Mouse (Mus musculus) liver, embryonic 14.5 days (tissue): ENCODE results near the gene Cd72. TPM values are rescaled to one million over a fixed set of nuclear protein-coding genes. Genes with fewer than 3 reads are reported as not detected.

Experiments used
- ATAC-seq: fragments of 200-750 bp; cut with Nextera tagmentation; 2 replicates; pipeline ENCODE4 v1.8.0; 2017; ENCODE audit warnings: moderate number of reproducible peaks, mild to moderate bottlenecking, moderate library complexity; ENCODE audit not compliant: insufficient read depth
- DNase-seq, 3 experiments: peaks; one replicate each; pipeline ENCODE4 v3.0.0-alpha.2; 2012 to 2013; ENCODE audit warnings: low read depth in 3 of 3, low spot score in 3 of 3
- H3K27ac ChIP-seq: fragments of 300-500 bp; sonication (generic); 2 replicates; pipeline ENCODE4 v1.5.1; 2014; ENCODE audit warnings: moderate library complexity, mild to moderate bottlenecking, control low read depth, inconsistent platforms
- H3K27me3 ChIP-seq: fragments of 300-500 bp; sonication (generic); 2 replicates; pipeline ENCODE4 v1.6.1; 2014; ENCODE audit warnings: mild to moderate bottlenecking, low read length, moderate library complexity; ENCODE audit not compliant: control insufficient read depth, insufficient read depth
- H3K36me3 ChIP-seq: fragments of 300-500 bp; sonication (generic); replicated peaks from 2 replicates; pipeline ENCODE4 v1.6.1; 2014; ENCODE audit warnings: low read depth; ENCODE audit not compliant: control insufficient read depth, insufficient read depth
- H3K4me1 ChIP-seq, 2 experiments: fragments of 200-500 bp in 1 of 2; fragments of 300-500 bp in 1 of 2; sonication (generic) in 1 of 2; replicated peaks; 2 replicates each; pipeline ENCODE4 v1.6.1; 2012 to 2014; ENCODE audit warnings: antibody characterized with exemption in 1 of 2, inconsistent platforms in 1 of 2, low read length in 1 of 2; ENCODE audit not compliant: control insufficient read depth in 2 of 2, insufficient read depth in 2 of 2
- H3K4me2 ChIP-seq: fragments of 300-500 bp; sonication (generic); 2 replicates; pipeline ENCODE4 v1.6.1; 2014; ENCODE audit warnings: low read depth, mild to moderate bottlenecking, control low read depth, moderate library complexity
- H3K4me3 ChIP-seq, 2 experiments: fragments of 200-500 bp in 1 of 2; fragments of 300-500 bp in 1 of 2; sonication (generic) in 1 of 2; 2 replicates each; pipeline ENCODE4 v1.5.1; 2012 to 2014; ENCODE audit warnings: low read depth in 2 of 2, low read length in 2 of 2, mild to moderate bottlenecking in 2 of 2, control low read depth in 1 of 2, inconsistent platforms in 1 of 2, moderate library complexity in 1 of 2; ENCODE audit not compliant: insufficient read depth in 1 of 2
- H3K9ac ChIP-seq: fragments of 300-500 bp; sonication (generic); replicated peaks from 2 replicates; pipeline ENCODE4 v1.6.1; 2014; ENCODE audit warnings: mild to moderate bottlenecking, control low read depth, moderate library complexity
- H3K9me3 ChIP-seq: fragments of 300-500 bp; sonication (generic); 2 replicates; pipeline ENCODE4 v1.6.1; 2016; ENCODE audit warnings: low read length, mixed read lengths; ENCODE audit not compliant: control insufficient read depth
- CTCF ChIP-seq: IDR thresholded peaks from 2 replicates; pipeline ENCODE4 v1.5.1; 2016; ENCODE audit warnings: antibody characterized with exemption, low read depth, control low read depth
- EP300 ChIP-seq: IDR thresholded peaks from 2 replicates; pipeline ENCODE4 v1.6.1; 2016; ENCODE audit warnings: antibody characterized with exemption, low read depth
- WGBS: fragments of 180-500 bp; shearing (Covaris S2); extraction: QIAGEN DNeasy Blood & Tissue Kit; methylation state at CpG from one replicate; pipeline ENCODE4 v1.1.7; 2014; ENCODE audit not compliant: insufficient replicate concordance; 5-methylcytosine and 5-hydroxymethylcytosine counted together
- polyA plus RNA-seq, 2 experiments: library from polyadenylated mRNA; depleted of rRNA in 1 of 2; stranded (reverse) in 1 of 2; unstranded in 1 of 2; fragments of >200 nt; fragmentation: Nextera tagmentation in 1 of 2; extraction: Ambion mirVana in 1 of 2; gene quantifications; 2 replicates each; pipeline versions ENCODE4 v1.2.1 to v1.2.3; 2012 to 2014

The Cd72 gene
- polyA plus RNA-seq, 2 experiments = 0.31 to 0.74 TPM

DNA sequence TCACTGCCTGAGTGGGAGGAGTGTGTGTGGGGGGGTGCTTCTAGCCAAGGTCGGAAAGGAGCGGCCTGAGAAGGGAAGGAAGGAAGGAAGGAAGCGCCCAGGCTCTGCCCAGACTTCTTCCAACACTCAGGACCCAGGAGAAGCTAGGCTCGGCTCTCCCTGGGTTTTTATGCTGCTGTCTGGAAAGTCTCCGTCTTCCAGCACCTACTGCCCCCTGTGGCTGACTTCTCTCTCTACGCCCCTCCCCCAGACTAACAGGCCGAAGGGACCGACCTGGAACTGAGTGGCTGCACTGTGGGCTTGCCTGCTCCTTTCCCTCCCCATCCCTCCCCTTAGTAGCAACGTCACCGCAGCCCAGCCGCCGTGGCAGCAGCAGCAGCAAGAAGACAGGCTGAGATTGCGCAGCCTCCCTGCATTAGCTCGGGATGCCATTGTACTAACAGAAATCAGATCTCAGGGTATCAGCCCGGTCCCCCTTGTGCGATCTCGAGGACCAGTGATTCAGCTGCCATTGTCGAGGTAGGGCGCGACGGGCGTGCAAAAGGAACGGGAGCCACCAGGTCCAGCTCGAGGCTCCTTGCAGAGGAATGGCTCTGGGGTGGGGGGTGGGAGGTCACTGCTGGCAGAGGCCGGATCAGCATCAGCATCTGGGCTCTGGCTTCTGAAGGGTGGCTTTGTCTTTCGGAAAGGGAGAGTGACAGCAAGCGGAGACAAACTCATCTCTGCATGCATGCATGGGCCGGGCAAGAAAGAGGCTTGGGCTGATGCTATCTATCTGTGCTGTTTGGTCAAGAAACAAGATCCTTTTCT lies 48.1 kb downstream of the Cd72 start:
- H3K4me2 ChIP-seq = peak overlapping the region; percentile 23; the same call in 1 of the 2 replicates
- WGBS = 8% methylated on average over 28 of the region's 28 CpGs
- H3K9me3 ChIP-seq = no peaks in the 10 kb centered on the region
- H3K4me3 ChIP-seq = peak overlapping the region in 1 of 2 experiments; percentile 22; a peak in 2 of 4 replicates
- TF ChIP-seq EP300 (no peak), CTCF (peak; percentile 32)
- H3K27me3 ChIP-seq = no peaks in the 10 kb centered on the region; the same call in 1 of the 2 replicates
- ATAC-seq (peak; percentile 56; the same call in 1 of the 2 replicates), DNase-seq (no peak)
- H3K4me1 ChIP-seq = no peaks in the 10 kb centered on the region; a peak in 1 of 4 replicates
- H3K9ac ChIP-seq = no peak overlapping the region
- H3K27ac ChIP-seq = no peak overlapping the region
- no peaks in the 10 kb centered on the region for H3K36me3 ChIP-seq

DNA sequence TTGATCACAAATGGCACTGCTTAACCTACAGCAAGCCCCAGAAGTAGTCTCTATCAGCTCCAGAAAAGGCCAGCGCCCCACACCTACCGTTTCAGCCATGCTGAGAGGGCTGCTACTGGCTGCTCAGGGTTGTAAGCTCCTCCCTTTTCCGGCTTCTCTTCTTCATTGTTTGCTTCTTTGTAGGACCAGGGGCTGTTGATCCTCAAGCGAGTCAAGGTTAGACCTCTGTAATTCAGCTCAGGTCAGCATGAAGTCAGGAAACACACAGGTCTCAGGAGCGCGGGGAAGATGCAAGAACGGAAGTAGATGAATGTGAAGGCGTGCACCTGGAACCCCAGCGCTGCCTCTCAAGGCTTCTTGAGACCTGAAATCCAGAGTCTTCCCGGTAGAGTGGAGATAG lies 49.7 kb downstream of the Cd72 start:
- no peak for DNase-seq
- TF ChIP-seq EP300 = no peak
- TF ChIP-seq CTCF = no peak
- Histone ChIP-seq H3K4me2 (no peak overlapping the region), H3K27ac (no peak overlapping the region), H3K4me1 (no peaks in the 10 kb centered on the region; a peak in 1 of 4 replicates), H3K27me3 (no peaks in the 10 kb centered on the region; the same call in 1 of the 2 replicates), H3K9ac (no peak overlapping the region), H3K9me3 (no peaks in the 10 kb centered on the region), H3K36me3 (no peaks in the 10 kb centered on the region), H3K4me3 (no peak overlapping the region)
- no peak for ATAC-seq
- WGBS = 68% methylated on average over 10 of the region's 10 CpGs

DNA sequence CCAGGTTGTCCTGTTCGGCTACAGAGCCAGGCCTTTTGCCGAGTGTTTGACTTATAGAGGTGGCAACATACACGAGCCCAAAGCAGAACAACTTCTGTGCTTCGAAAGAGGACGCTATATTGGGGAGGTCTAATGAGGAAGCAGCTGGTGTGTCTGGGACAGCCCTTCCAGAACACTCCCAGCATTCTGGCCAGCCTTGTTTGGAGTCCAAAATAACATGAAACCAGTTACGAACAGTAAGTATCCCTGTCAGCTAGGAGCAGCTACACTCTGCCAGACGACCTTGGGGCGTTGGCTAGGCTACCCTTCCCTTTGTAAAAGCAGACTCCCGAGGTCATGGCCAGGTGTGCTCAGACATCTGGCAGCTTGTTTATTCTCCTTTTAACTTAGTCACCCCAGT lies 52.2 kb downstream of the Cd72 start:
- H3K4me2 ChIP-seq = no peak overlapping the region
- DNase-seq = no peak

DNA sequence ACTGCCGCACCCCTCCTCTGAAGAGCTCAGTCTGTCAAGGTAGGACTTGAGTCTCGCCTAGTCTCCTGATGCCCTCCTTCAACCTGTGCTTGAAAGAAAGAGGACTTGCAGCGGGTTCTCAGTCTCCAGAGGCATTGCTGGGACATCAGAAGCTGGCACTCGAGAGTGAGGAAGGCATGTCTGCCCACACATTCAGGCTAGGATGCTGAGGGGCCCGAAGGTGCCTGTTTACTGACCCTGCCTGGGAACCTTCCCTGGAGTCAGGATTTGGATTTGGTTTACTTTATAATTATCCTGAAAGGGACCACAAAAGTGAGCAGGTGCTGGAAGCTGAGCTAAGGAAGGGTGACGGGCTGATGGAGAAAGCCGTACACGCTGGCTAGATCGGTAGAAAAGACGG lies 52.9 kb downstream of the Cd72 start:
- no peaks in the 10 kb centered on the region for H3K9me3 ChIP-seq
- ATAC-seq (no peak), DNase-seq (no peak)
- no peak for TF ChIP-seq EP300
- H3K9ac ChIP-seq = no peak overlapping the region
- no peak overlapping the region for H3K27ac ChIP-seq
- no peaks in the 10 kb centered on the region for H3K27me3 ChIP-seq
- no peak overlapping the region for H3K4me2 ChIP-seq
- no peaks in the 10 kb centered on the region for H3K4me1 ChIP-seq
- no peak overlapping the region for H3K4me3 ChIP-seq
- 63% methylated on average over 10 of the region's 10 CpGs for WGBS
- H3K36me3 ChIP-seq = no peaks in the 10 kb centered on the region

More for the DNA sequence above, 52.2 kb downstream of the Cd72 start:
- Histone ChIP-seq H3K36me3 (no peaks in the 10 kb centered on the region), H3K4me3 (no peak overlapping the region), H3K27me3 (no peaks in the 10 kb centered on the region; the same call in 1 of the 2 replicates), H3K9ac (no peak overlapping the region), H3K4me1 (no peaks in the 10 kb centered on the region; a peak in 1 of 4 replicates), H3K9me3 (no peaks in the 10 kb centered on the region), H3K27ac (no peak overlapping the region)
- no peak for TF ChIP-seq EP300
- no peak for TF ChIP-seq CTCF
- 49% methylated on average over 9 of the region's 9 CpGs for WGBS
- ATAC-seq = no peak

DNA sequence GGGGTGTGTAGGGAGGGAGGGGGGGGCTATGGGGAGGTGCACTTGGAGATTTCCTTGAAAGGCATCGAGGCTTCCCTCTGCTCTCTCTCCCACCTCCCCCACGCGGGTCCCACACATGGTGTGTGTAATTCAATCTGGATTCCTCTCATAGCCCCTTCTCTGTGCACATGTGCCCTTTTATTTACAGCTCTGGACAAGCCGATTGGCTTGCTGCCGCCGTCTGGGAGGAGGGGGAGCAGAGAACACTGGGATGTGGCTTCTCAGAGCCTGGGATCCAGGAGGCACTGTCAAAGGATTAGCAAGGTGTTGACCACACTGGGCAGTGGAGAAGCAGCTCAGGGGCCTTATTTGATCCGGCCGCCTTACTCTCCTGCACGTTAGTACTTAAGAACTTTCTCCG lies 53.5 kb downstream of the Cd72 start:
- no peak overlapping the region for H3K4me3 ChIP-seq
- H3K27me3 ChIP-seq = no peaks in the 10 kb centered on the region
- TF ChIP-seq CTCF (no peak), EP300 (no peak)
- ATAC-seq (no peak), DNase-seq (no peak)
- WGBS = 42% methylated on average over 10 of the region's 10 CpGs
- H3K27ac ChIP-seq = no peak overlapping the region
- H3K9me3 ChIP-seq = no peaks in the 10 kb centered on the region
- no peak overlapping the region for H3K9ac ChIP-seq
- no peaks in the 10 kb centered on the region for H3K36me3 ChIP-seq
- H3K4me1 ChIP-seq = no peaks in the 10 kb centered on the region
- no peak overlapping the region for H3K4me2 ChIP-seq
